Mouse (Mus musculus) bone marrow, adult 2 months (tissue): ENCODE measurements around the gene Clcn7.
A peak's percentile ranks its signal among the peaks of the same experiment; 100 is the strongest.

Source experiments
- CTCF ChIP-seq: fragments of 200-500 bp; IDR thresholded peaks from 2 replicates; pipeline ENCODE4 v1.5.1; 2011; ENCODE audit warnings: low read length, control low read depth; ENCODE audit not compliant: control insufficient read depth, insufficient read depth
- POLR2A ChIP-seq: fragments of 200-500 bp; IDR thresholded peaks from 2 replicates; pipeline ENCODE4 v1.6.1; 2011; ENCODE audit warnings: low read depth, mild to moderate bottlenecking, control low read depth, low read length, borderline replicate concordance; ENCODE audit not compliant: control insufficient read depth

GRCm38 (mm10) chr17:25184129-25184691 is 51.0 kb downstream of the Clcn7 start, which contains the start of gene BC003965:
- TF ChIP-seq CTCF (no peak), POLR2A (peak; percentile 79; the same call in 1 of the 2 replicates)
